Mouse (Mus musculus): ENCODE results near the gene Galnt15.

Gene Galnt15

GRCm38 (mm10) chr14:32036482-32036881 is 7.7 kb downstream of the Galnt15 start:
- DNase-seq (ENCODE audit: low spot score) = no peak

GRCm38 (mm10) chr14:32037661-32038252 is 9.0 kb downstream of the Galnt15 start:
- DNase-seq (ENCODE audit: low spot score) = no peak

GRCm38 (mm10) chr14:32042108-32042507 is 13.3 kb downstream of the Galnt15 start:
- no peak for DNase-seq (ENCODE audit: low spot score)

GRCm38 (mm10) chr14:32046357-32046756 is 17.6 kb downstream of the Galnt15 start:
- DNase-seq (ENCODE audit: low spot score) = peak; percentile 50

- peak; percentile 77 for DNase-seq (ENCODE audit: low spot score)
Observed at GRCm38 (mm10) chr14:32050171-32050570, 21.4 kb downstream of the Galnt15 start.

GRCm38 (mm10) chr14:32053895-32054294 is 25.1 kb downstream of the Galnt15 start:
- DNase-seq (ENCODE audit: low spot score) = no peak

GRCm38 (mm10) chr14:32054788-32055187 is 26.0 kb downstream of the Galnt15 start:
- DNase-seq (ENCODE audit: low spot score) = no peak

GRCm38 (mm10) chr14:32055781-32056180 is 27.0 kb downstream of the Galnt15 start:
- no peak for DNase-seq (ENCODE audit: low spot score)

- DNase-seq (ENCODE audit: low spot score) = peak; percentile 12
Observed at GRCm38 (mm10) chr14:32056675-32057074, 27.9 kb downstream of the Galnt15 start.

- DNase-seq (ENCODE audit: low spot score) = no peak
Observed at GRCm38 (mm10) chr14:32057664-32058063, 28.9 kb downstream of the Galnt15 start.

GRCm38 (mm10) chr14:32061398-32061797 is 32.6 kb downstream of the Galnt15 start:
- DNase-seq (ENCODE audit: low spot score) = no peak

- no peak for DNase-seq (ENCODE audit: low spot score)
Observed at GRCm38 (mm10) chr14:32072807-32073206, 44.0 kb downstream of the Galnt15 start.

- peak; percentile 78 for DNase-seq (ENCODE audit: low spot score)
Observed at GRCm38 (mm10) chr14:32073211-32073685, 44.5 kb downstream of the Galnt15 start.

GRCm38 (mm10) chr14:32073901-32074300 is 45.1 kb downstream of the Galnt15 start:
- peak; percentile 22 for DNase-seq (ENCODE audit: low spot score)

- peak; percentile 84 for DNase-seq (ENCODE audit: low spot score)
Observed at GRCm38 (mm10) chr14:32076896-32077575, 48.2 kb downstream of the Galnt15 start.

- DNase-seq (ENCODE audit: low spot score) = no peak
Observed at GRCm38 (mm10) chr14:32081026-32081425, 52.2 kb downstream of the Galnt15 start.

- no peak for DNase-seq (ENCODE audit: low spot score)
Observed at GRCm38 (mm10) chr14:32082891-32083290, 54.1 kb downstream of the Galnt15 start.

GRCm38 (mm10) chr14:32083466-32083865 is 54.7 kb downstream of the Galnt15 start:
- no peak for DNase-seq (ENCODE audit: low spot score)

- peak; percentile 95 for DNase-seq (ENCODE audit: low spot score)
Observed at GRCm38 (mm10) chr14:32084761-32085485, 56.1 kb downstream of the Galnt15 start, which contains the start of gene Oxnad1. Oxnad1 (plus strand) TSS chr14:32085374.

- peak; percentile 98 for DNase-seq (ENCODE audit: low spot score)
Observed at GRCm38 (mm10) chr14:32085486-32086201, 56.9 kb downstream of the Galnt15 start, which contains the start of gene Dph3. Dph3 (minus strand) TSS chr14:32085729.

GRCm38 (mm10) chr14:32086226-32086625 is 57.4 kb downstream of the Galnt15 start:
- peak; percentile 32 for DNase-seq (ENCODE audit: low spot score)

Data from adipocyte (in vitro differentiated cells).